Mouse (Mus musculus) splenic B cell, adult 2 months (primary cell): ENCODE data around the gene Olfr792.

Source experiments
- DNase-seq: peaks from one replicate; pipeline ENCODE4 v3.0.0-alpha.2; 2011; ENCODE audit warnings: low read depth, low spot score
- H3K27me3 ChIP-seq: 2 replicates; pipeline ENCODE4 v1.6.1; 2012; ENCODE audit warnings: mild to moderate bottlenecking, low read length, moderate library complexity, mixed read lengths; ENCODE audit not compliant: control insufficient read depth, poor library complexity, insufficient read depth, severe bottlenecking
- H3K36me3 ChIP-seq: 2 replicates; pipeline ENCODE4 v1.6.1; 2012; ENCODE audit warnings: mild to moderate bottlenecking, low read length, moderate library complexity, mixed read lengths; ENCODE audit not compliant: control insufficient read depth, poor library complexity, insufficient read depth, severe bottlenecking

Olfr792 gene

DNA sequence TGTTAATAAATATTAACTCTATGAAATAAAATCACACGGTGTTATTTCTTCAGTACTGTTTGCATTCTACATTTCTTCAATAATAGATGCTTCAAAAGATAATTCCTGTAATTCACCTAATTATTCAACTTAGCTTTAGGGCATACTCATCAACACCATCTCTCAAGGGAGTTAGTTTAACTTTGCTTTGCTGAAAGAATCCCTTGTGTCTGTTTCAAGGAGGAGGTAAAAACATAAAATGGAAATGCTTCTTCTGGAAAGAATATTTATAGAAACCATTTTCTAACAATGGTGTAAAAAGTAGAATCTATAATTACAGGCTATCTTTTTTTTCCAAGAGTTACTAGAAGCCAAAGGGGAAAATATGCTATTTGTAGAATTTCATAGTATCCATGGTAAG, at the start of gene Olfr792:
Gene Olfr792, plus strand, starts transcription at position 301 of the 400 bp plus-strand sequence.
- no peaks in the 10 kb centered on the region for H3K27me3 ChIP-seq
- no peaks in the 10 kb centered on the region for H3K36me3 ChIP-seq
- DNase-seq, result no peak

DNA sequence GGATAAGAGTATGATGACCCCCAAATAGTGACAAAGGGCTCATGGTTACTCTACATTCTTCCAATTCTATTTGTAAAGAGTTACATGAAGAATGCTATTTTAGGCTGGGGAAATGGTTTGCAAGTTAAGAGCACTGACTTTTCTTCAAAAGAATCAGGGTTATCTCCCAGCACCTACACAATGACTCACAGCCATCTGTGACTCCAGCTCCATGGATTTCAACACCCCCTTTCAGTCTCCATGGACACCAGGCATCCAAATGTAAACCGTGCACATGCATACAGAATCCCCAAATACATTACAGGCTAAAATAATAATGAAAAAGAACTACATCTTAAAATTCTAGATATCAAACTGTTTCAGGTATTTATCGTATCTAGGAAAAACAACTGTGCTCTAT, 48.9 kb upstream of the Olfr792 start:
- Histone ChIP-seq H3K36me3 (no peaks in the 10 kb centered on the region), H3K27me3 (no peaks in the 10 kb centered on the region)
- DNase-seq, result no peak

DNA sequence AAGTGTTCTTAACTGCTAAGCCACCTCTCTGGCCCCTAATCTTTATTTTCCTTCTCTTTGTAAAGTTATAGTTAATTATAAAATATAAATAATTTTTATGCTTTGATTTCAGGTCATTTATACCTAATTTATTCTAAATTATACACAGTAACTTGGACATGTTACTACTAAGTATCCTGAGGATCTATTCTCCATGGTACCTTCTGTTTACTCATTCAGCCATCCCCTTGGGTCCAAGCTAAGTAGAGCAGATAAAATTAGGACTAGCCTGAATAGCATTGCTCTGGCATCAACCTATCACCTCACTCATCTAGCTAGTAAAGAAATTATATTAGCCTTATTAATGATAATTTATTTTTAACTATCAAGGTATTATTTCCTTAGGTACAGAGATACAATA, 40.8 kb upstream of the Olfr792 start, which contains the start of gene Olfr790:
Gene Olfr790, plus strand, starts transcription at position 301 of the 400 bp plus-strand sequence.
- DNase-seq, result no peak
- H3K36me3 ChIP-seq, result no peaks in the 10 kb centered on the region

DNA sequence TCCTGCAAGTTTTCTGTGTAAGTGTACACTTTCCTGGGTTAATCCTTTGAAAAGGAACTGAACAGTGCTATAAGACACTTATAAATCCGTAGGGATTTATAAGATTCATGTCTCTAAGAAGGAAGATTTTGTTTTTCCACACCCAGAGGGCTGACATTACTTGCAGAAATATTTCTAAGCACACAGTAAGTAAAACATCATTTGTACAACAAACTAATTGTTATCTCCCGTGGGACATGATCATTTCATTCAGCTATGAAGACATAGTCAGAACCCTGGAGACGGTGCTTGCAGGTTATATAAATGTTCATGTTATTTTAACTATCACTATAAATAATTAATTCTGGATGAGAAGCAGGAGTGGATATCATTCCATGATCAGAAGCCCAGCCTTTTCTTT, 17.5 kb upstream of the Olfr792 start, which contains the start of gene Olfr791:
Gene Olfr791, plus strand, starts transcription at position 301 of the 400 bp plus-strand sequence.
- DNase-seq, result no peak

More for the DNA sequence above, 40.8 kb upstream of the Olfr792 start, which contains the start of gene Olfr790:
- H3K27me3 ChIP-seq, result no peaks in the 10 kb centered on the region

DNA sequence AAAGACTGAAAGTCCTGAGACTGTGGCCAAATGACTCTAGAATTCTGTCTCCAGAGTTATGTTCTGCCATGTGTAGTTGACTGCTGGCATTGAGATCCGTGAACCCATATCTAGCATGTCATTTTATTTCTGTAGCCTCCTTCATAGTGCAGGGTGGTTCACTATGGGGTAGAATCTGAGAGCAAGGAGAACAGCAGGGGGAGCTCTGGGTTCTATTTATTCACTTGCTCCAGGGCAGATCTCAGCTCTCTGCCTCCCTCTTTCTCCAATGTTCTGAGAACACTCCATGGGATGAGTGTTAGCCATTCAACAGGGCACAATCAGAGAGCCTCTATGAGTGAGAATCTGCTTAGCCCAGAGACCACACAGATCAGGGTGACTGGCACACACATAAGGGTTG, 10.4 kb downstream of the Olfr792 start:
- DNase-seq, result no peak
- no peaks in the 10 kb centered on the region for H3K27me3 ChIP-seq
- no peaks in the 10 kb centered on the region for H3K36me3 ChIP-seq

More for the DNA sequence above, 17.5 kb upstream of the Olfr792 start, which contains the start of gene Olfr791:
- no peaks in the 10 kb centered on the region for H3K36me3 ChIP-seq
- no peaks in the 10 kb centered on the region for H3K27me3 ChIP-seq

DNA sequence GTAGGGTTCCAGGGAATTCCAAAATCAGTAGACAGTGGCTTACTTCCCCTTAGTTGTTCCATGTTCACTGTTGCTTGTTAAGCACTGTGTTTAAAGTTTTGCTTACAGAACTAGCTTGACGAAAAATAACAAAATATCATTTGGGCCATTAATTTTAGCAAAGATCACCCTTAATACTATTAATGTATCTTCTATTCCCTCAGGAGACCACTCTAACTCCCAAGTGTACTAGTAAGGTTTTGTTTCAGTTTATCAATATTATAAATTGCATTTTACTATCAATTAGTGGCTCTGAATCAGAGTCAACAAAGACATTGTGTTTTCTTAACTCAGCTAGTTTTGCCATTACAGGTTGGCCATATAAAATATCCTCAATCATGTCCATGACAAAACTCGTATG, 28.4 kb downstream of the Olfr792 start, which contains the start of gene Olfr794:
Gene Olfr794, plus strand, starts transcription at position 301 of the 400 bp plus-strand sequence.
- no peak for DNase-seq
- H3K36me3 ChIP-seq, result no peaks in the 10 kb centered on the region
- no peaks in the 10 kb centered on the region for H3K27me3 ChIP-seq

DNA sequence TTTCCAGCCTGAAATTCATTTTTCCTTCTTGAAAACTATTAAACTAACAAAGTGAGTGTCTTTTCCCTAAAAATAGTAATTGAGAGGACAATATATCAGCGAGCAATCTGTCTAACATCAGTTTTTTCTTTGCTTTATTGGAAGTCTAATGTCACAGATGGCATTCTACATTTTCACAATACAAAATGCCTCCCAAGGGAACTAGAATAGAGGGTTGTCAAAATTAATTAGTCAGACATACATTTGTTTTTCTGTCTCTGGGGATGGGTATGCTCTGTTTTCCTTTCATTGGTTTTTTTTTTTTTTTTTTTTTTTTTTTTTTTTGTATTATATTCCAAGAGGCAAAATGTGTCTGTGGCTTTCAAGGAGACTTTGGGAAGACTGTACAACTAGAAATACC, 38.1 kb downstream of the Olfr792 start:
- no peak for DNase-seq
- H3K27me3 ChIP-seq, result no peaks in the 10 kb centered on the region
- no peaks in the 10 kb centered on the region for H3K36me3 ChIP-seq
